ENCODE assay signal across 8 mouse cellular contexts in genomic region chr14:25606372-25607140, GRCm38 (mm10).
DNase-seq lines count a peak whose midpoint lies in the region; ATAC-seq lines count a peak whose summit lies in the region.

No protein-coding gene starts in this region.

- WGBS in heart, embryonic 11.5 days (ENCODE audit: insufficient replicate concordance), result 2% methylated on average over 31 of the region's 31 CpGs
- WGBS in lung, embryonic 16.5 days, result 2% methylated on average over 29 of the region's 31 CpGs
- 2% methylated on average over 31 of the region's 31 CpGs for WGBS in neural tube, embryonic 15.5 days

- H3K9ac ChIP-seq in heart, embryonic 11.5 days (ENCODE audit: low read depth, low read length), result peak overlapping the region; percentile 94
- peak overlapping the region; percentile 85 for H3K9ac ChIP-seq in lung, embryonic 16.5 days (ENCODE audit: low read length)
- H3K9ac ChIP-seq in neural tube, embryonic 15.5 days (replicated peaks), result peak overlapping the region; percentile 80

- H3K4me3 ChIP-seq in heart, embryonic 11.5 days (ENCODE audit: low read depth, low read length), result peak overlapping the region; percentile 83
- peak overlapping the region; percentile 77 for H3K4me3 ChIP-seq in lung, embryonic 16.5 days (ENCODE audit: low read length)
- peak overlapping the region; percentile 67 for H3K4me3 ChIP-seq in neural tube, embryonic 15.5 days (replicated peaks)

- H3K27me3 ChIP-seq in heart, embryonic 11.5 days (ENCODE audit: control insufficient read depth, insufficient read depth, low read length), result no peaks in the 10 kb centered on the region
- no peaks in the 10 kb centered on the region for H3K27me3 ChIP-seq in lung, embryonic 16.5 days (ENCODE audit: control insufficient read depth, insufficient read depth, low read depth, low read length)
- no peaks in the 10 kb centered on the region for H3K27me3 ChIP-seq in neural tube, embryonic 15.5 days (replicated peaks)

- ATAC-seq in heart, embryonic 11.5 days (replicated peaks; ENCODE audit: insufficient number of reproducible peaks, low FRiP score, low TSS enrichment), result peak; percentile 69
- ATAC-seq in lung, embryonic 16.5 days (ENCODE audit: low read depth), result peak; percentile 73
- ATAC-seq in neural tube, embryonic 15.5 days (ENCODE audit: low FRiP score), result peak; percentile 15

- DNase-seq in urinary bladder, postnatal 25 days (ENCODE audit: low spot score), result peak; percentile 48
- DNase-seq in urinary bladder, adult 2 months (ENCODE audit: low spot score), result no peak
- DNase-seq in embryo, embryonic 9.5 days (ENCODE audit: extremely low spot score), result peak; percentile 87
- DNase-seq in kidney, adult 8-10 months, result peak; percentile 57 to 66
- no peak for DNase-seq in frontal cortex, postnatal 14 days (ENCODE audit: low spot score in 2 of 2)

- H3K36me3 ChIP-seq in heart, embryonic 11.5 days (ENCODE audit: control insufficient read depth, insufficient read depth, low read length), result no peaks in the 10 kb centered on the region
- no peaks in the 10 kb centered on the region for H3K36me3 ChIP-seq in lung, embryonic 16.5 days (ENCODE audit: control insufficient read depth, insufficient read depth, low read length)
- no peaks in the 10 kb centered on the region for H3K36me3 ChIP-seq in neural tube, embryonic 15.5 days

- H3K4me1 ChIP-seq in heart, embryonic 11.5 days (ENCODE audit: control insufficient read depth, insufficient read depth, low read length), result peaks cover 82% of the 10 kb centered on the region
- H3K4me1 ChIP-seq in lung, embryonic 16.5 days (replicated peaks; ENCODE audit: control insufficient read depth, insufficient read depth, low read length), result peaks cover 78% of the 10 kb centered on the region
- H3K4me1 ChIP-seq in neural tube, embryonic 15.5 days, result peaks cover 80% of the 10 kb centered on the region

- no peaks in the 10 kb centered on the region for H3K9me3 ChIP-seq in heart, embryonic 11.5 days (replicated peaks; ENCODE audit: control insufficient read depth, low read length)
- H3K9me3 ChIP-seq in lung, embryonic 16.5 days (ENCODE audit: control insufficient read depth, low read length), result no peaks in the 10 kb centered on the region
- H3K9me3 ChIP-seq in neural tube, embryonic 15.5 days (replicated peaks), result no peaks in the 10 kb centered on the region

- H3K4me2 ChIP-seq in heart, embryonic 11.5 days, result peak overlapping the region; percentile 86
- H3K4me2 ChIP-seq in lung, embryonic 16.5 days (ENCODE audit: low read depth, low read length), result peak overlapping the region; percentile 96
- H3K4me2 ChIP-seq in neural tube, embryonic 15.5 days, result peak overlapping the region; percentile 89

- H3K27ac ChIP-seq in heart, embryonic 11.5 days (ENCODE audit: low read depth, low read length), result peak overlapping the region; percentile 98
- H3K27ac ChIP-seq in lung, embryonic 16.5 days (ENCODE audit: low read length), result peak overlapping the region; percentile 87
- peak overlapping the region; percentile 98 for H3K27ac ChIP-seq in neural tube, embryonic 15.5 days (replicated peaks)

Comparison
In these comparisons a context has a peak if more than half of its experiments do, and no peak if none do; other contexts are left out.
1. DNase-seq: peak in urinary bladder, postnatal 25 days (single experiment), embryo, embryonic 9.5 days (single experiment) and kidney, adult 8-10 months (2 of 2); none in urinary bladder, adult 2 months (single experiment) and frontal cortex, postnatal 14 days (0 of 2).
2. ATAC-seq: peak in every context shown above with its lines; median percentile 73 in lung, embryonic 16.5 days; 69 in heart, embryonic 11.5 days; 15 in neural tube, embryonic 15.5 days.
3. Peak in every context shown above with its lines, with median percentiles within 50 percentile points of each other: H3K27ac ChIP-seq, H3K4me2 ChIP-seq, H3K4me3 ChIP-seq and H3K9ac ChIP-seq.